Mouse (Mus musculus) myocyte (in vitro differentiated cells): ENCODE data around the gene Lrrc28. TPM values are rescaled to one million over a fixed set of nuclear protein-coding genes. Genes with fewer than 3 reads are reported as not detected.
A peak's percentile ranks its signal among the peaks of the same experiment; 100 is the strongest.

ENCODE experiments used
- H3K27me3 ChIP-seq: one replicate; pipeline ENCODE4 v1.6.1; 2011; ENCODE audit not compliant: control insufficient read depth, insufficient read depth, insufficient read length
- H3K36me3 ChIP-seq: one replicate; pipeline ENCODE4 v1.6.1; 2011; ENCODE audit not compliant: control insufficient read depth, insufficient read depth
- H3K4me2 ChIP-seq: one replicate; pipeline ENCODE4 v1.6.1; 2011; ENCODE audit warnings: low read depth, control low read depth
- H3K4me3 ChIP-seq: one replicate; pipeline ENCODE4 v1.5.1; 2011; ENCODE audit warnings: mild to moderate bottlenecking, control low read depth, moderate library complexity
- H3K79me2 ChIP-seq: one replicate; pipeline ENCODE4 v1.6.1; 2011; ENCODE audit not compliant: control insufficient read depth, insufficient read depth
- H3ac ChIP-seq: one replicate; pipeline ENCODE4 v1.6.1; 2011; ENCODE audit not compliant: control insufficient read depth, insufficient read length
- CEBPB ChIP-seq: IDR thresholded peaks from 2 replicates; pipeline ENCODE4 v1.6.1; 2011; ENCODE audit warnings: mild to moderate bottlenecking, moderate library complexity; ENCODE audit not compliant: poor library complexity, insufficient read depth, severe bottlenecking
- E2F4 ChIP-seq: IDR thresholded peaks from one replicate; pipeline ENCODE4 v1.6.1; 2011; ENCODE audit warnings: mild to moderate bottlenecking, control low read depth, moderate library complexity; ENCODE audit not compliant: insufficient read depth
- MAX ChIP-seq: IDR thresholded peaks from one replicate; pipeline ENCODE4 v1.6.1; 2011; ENCODE audit warnings: low read depth, mild to moderate bottlenecking, control low read depth
- MYOD1 ChIP-seq, 3 experiments: IDR thresholded peaks; one replicate each; pipeline ENCODE4 v1.6.1; 2011; ENCODE audit warnings: control low read depth in 2 of 3, low read depth in 2 of 3, mild to moderate bottlenecking in 2 of 3, moderate library complexity in 1 of 3; ENCODE audit not compliant: insufficient read length in 2 of 3, control insufficient read depth in 1 of 3
- MYOG ChIP-seq, 3 experiments: IDR thresholded peaks; one replicate each; pipeline ENCODE4 v1.6.1; 2011; ENCODE audit warnings: control low read depth in 2 of 3, low read depth in 2 of 3, mild to moderate bottlenecking in 2 of 3; ENCODE audit not compliant: insufficient read length in 2 of 3, control insufficient read depth in 1 of 3, insufficient read depth in 1 of 3
- POLR2A ChIP-seq: IDR thresholded peaks from one replicate; pipeline ENCODE4 v1.6.1; 2011; ENCODE audit warnings: low read depth, mild to moderate bottlenecking, control low read depth, moderate library complexity; ENCODE audit not compliant: insufficient read length
- POLR2AphosphoS2 ChIP-seq: IDR thresholded peaks from one replicate; pipeline ENCODE4 v1.6.1; 2011; ENCODE audit warnings: low read depth, control low read depth; ENCODE audit not compliant: insufficient read length
- REST ChIP-seq: IDR thresholded peaks from one replicate; pipeline ENCODE4 v1.6.1; 2011; ENCODE audit warnings: mild to moderate bottlenecking, control low read depth, moderate library complexity; ENCODE audit not compliant: insufficient read depth, insufficient read length
- SRF ChIP-seq: IDR thresholded peaks from one replicate; pipeline ENCODE4 v1.6.1; 2011; ENCODE audit warnings: low read depth; ENCODE audit not compliant: control insufficient read depth, insufficient read length
- TCF12 ChIP-seq: IDR thresholded peaks from one replicate; pipeline ENCODE4 v1.6.1; 2011; ENCODE audit warnings: mild to moderate bottlenecking, control low read depth; ENCODE audit not compliant: poor library complexity, insufficient read depth, severe bottlenecking
- TCF3 ChIP-seq: IDR thresholded peaks from one replicate; pipeline ENCODE4 v1.6.1; 2011; ENCODE audit warnings: low read depth, control low read depth; ENCODE audit not compliant: insufficient read length
- USF1 ChIP-seq: IDR thresholded peaks from one replicate; pipeline ENCODE4 v1.6.1; 2011; ENCODE audit warnings: low read depth, mild to moderate bottlenecking, control low read depth, moderate library complexity
- polyA plus RNA-seq: library from polyadenylated mRNA; unstranded; fragments of >200 nt; fragmentation: generic; extraction: Trizol; gene quantifications from one replicate; pipeline ENCODE4 v1.2.1, GENCODE M21; 2012; ENCODE audit warnings: missing spikeins

Gene Lrrc28
- polyA plus RNA-seq, 1 experiment, result 24.2 TPM

- no peak for TF ChIP-seq MYOG (IDR thresholded peaks at IDR 0.05; ENCODE audit: control insufficient read depth in 1 of 3, insufficient read depth in 1 of 3, insufficient read length in 2 of 3, low read depth in 2 of 3)
- TF ChIP-seq E2F4, result no peak
- no peak for TF ChIP-seq USF1
- TF ChIP-seq POLR2A, result no peak
- TF ChIP-seq REST, result no peak
- no peak for TF ChIP-seq POLR2AphosphoS2
- TF ChIP-seq TCF12, result no peak
- TF ChIP-seq MYOD1 (IDR thresholded peaks at IDR 0.05; ENCODE audit: control insufficient read depth in 1 of 3, insufficient read length in 2 of 3, low read depth in 2 of 3), result no peak
- TF ChIP-seq MAX, result no peak
- TF ChIP-seq TCF3, result no peak
- TF ChIP-seq CEBPB, result no peak
- no peak for TF ChIP-seq SRF
- no peak overlapping the region for H3K4me3 ChIP-seq
Measured at GRCm38 (mm10) chr7:67622151-67622550, 22.9 kb downstream of the Lrrc28 start.

GRCm38 (mm10) chr7:67619836-67620235 lies 25.2 kb downstream of the Lrrc28 start:
- Histone ChIP-seq H3K27me3 (no peaks in the 10 kb centered on the region), H3K4me3 (no peak overlapping the region), H3K79me2 (no peaks in the 10 kb centered on the region), H3K4me2 (peak overlapping the region; percentile 39), H3ac (no peak overlapping the region), H3K36me3 (no peaks in the 10 kb centered on the region)
- TF ChIP-seq POLR2AphosphoS2 (no peak), MYOG (IDR thresholded peaks at IDR 0.05; ENCODE audit: control insufficient read depth in 1 of 3, insufficient read depth in 1 of 3, insufficient read length in 2 of 3, low read depth in 2 of 3) (no peak), MYOD1 (IDR thresholded peaks at IDR 0.05; ENCODE audit: control insufficient read depth in 1 of 3, insufficient read length in 2 of 3, low read depth in 2 of 3) (no peak), SRF (no peak), POLR2A (no peak), USF1 (no peak), REST (no peak), MAX (no peak), TCF3 (no peak), CEBPB (no peak), E2F4 (no peak), TCF12 (no peak)

More at GRCm38 (mm10) chr7:67622151-67622550, 22.9 kb downstream of the Lrrc28 start:
- H3ac ChIP-seq, result no peak overlapping the region
- H3K79me2 ChIP-seq, result no peaks in the 10 kb centered on the region
- H3K4me2 ChIP-seq, result no peak overlapping the region
- no peaks in the 10 kb centered on the region for H3K27me3 ChIP-seq
- no peaks in the 10 kb centered on the region for H3K36me3 ChIP-seq

- no peaks in the 10 kb centered on the region for H3K27me3 ChIP-seq
- no peaks in the 10 kb centered on the region for H3K36me3 ChIP-seq
- TF ChIP-seq MYOG (IDR thresholded peaks at IDR 0.05; ENCODE audit: control insufficient read depth in 1 of 3, insufficient read depth in 1 of 3, insufficient read length in 2 of 3, low read depth in 2 of 3) (peak in 2 of 3 experiments; percentile 12 to 55), SRF (no peak), E2F4 (no peak), MYOD1 (IDR thresholded peaks at IDR 0.05; ENCODE audit: control insufficient read depth in 1 of 3, insufficient read length in 2 of 3, low read depth in 2 of 3) (peak in 2 of 3 experiments; percentile 37 to 43), MAX (no peak), REST (no peak), TCF3 (no peak)
- no peaks in the 10 kb centered on the region for H3K79me2 ChIP-seq
- no peak overlapping the region for H3K4me3 ChIP-seq
- H3ac ChIP-seq, result no peak overlapping the region
- no peak overlapping the region for H3K4me2 ChIP-seq
Measured at GRCm38 (mm10) chr7:67618316-67618715, 26.8 kb downstream of the Lrrc28 start.

- no peak overlapping the region for H3K4me2 ChIP-seq
- no peaks in the 10 kb centered on the region for H3K79me2 ChIP-seq
- no peaks in the 10 kb centered on the region for H3K36me3 ChIP-seq
- no peak overlapping the region for H3ac ChIP-seq
- no peaks in the 10 kb centered on the region for H3K27me3 ChIP-seq
- TF ChIP-seq MYOD1 (IDR thresholded peaks at IDR 0.05; ENCODE audit: control insufficient read depth in 1 of 3, insufficient read length in 2 of 3, low read depth in 2 of 3) (no peak), POLR2AphosphoS2 (no peak), E2F4 (no peak), MAX (no peak), USF1 (no peak), MYOG (IDR thresholded peaks at IDR 0.05; ENCODE audit: control insufficient read depth in 1 of 3, insufficient read depth in 1 of 3, insufficient read length in 2 of 3, low read depth in 2 of 3) (no peak), TCF3 (no peak), REST (no peak), TCF12 (no peak), POLR2A (no peak), SRF (no peak), CEBPB (no peak)
- no peak overlapping the region for H3K4me3 ChIP-seq
Measured at GRCm38 (mm10) chr7:67617646-67618045, 27.4 kb downstream of the Lrrc28 start.
